Mouse (Mus musculus) mesoderm, embryonic 11.5 days (tissue): ENCODE measurements around the gene Antxr1.

ENCODE experiments used
- DNase-seq: peaks from one replicate; pipeline ENCODE4 v3.0.0-alpha.2; 2012; ENCODE audit warnings: low read depth, low spot score

Gene Antxr1

DNA sequence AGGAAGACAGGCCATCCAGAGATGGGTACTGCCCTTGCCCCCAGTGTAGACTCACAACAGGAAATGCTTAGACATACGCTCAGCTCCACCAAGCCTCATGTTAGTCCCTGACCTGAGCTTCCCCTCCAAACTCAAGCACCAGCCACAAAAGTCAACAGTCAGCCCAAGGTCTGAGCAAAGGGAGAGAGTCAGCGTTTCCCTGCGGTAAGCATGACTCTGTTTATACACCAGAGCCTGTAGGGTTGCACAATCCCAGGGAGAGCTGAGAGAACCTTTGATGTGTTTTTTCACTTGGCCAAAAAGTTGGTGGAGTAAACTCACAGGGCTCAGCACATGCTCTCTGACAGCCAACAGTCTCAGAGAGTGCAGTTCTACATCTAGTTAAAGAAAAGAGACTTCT, 145.9 kb downstream of the Antxr1 start:
- no peak for DNase-seq

DNA sequence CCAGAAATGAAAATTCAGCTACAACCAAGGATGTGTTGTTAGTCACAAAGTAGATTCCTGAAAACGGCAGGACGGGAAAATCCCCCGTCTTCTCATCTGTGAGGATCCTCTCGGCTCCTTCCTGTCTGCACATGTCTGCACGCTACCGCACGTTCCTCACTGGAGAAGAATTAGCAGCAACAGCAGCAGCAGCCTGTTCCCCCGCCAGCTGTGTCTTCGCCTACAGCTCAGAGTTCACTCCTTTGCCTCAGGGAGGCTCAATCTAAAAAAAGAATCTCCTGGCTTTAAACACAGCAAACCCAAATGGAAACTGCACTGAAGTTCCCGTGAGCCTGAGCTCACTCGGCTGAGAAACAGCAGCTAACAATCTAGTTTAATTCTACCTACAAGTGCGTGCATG, 148.6 kb downstream of the Antxr1 start:
- DNase-seq, result no peak

DNA sequence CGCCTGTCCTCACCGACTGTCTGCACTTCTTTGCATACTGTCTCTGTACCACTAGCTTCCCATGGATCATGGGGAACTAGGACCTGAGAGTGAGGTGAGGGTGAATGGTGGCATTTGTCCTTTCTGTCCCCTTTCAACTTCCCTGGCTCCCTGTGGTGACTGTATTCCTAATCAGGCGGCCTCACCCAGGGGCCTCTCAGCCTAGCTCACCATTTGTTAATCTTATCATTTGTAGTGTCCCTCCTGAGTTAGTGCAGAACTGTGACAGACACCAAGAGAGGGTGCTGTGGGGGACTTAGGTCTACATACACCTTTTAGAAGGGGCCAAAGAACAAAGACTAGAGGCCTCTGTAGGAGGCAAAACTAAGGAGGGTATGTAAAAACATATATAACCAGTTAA, 151.2 kb downstream of the Antxr1 start:
- DNase-seq, result no peak

DNA sequence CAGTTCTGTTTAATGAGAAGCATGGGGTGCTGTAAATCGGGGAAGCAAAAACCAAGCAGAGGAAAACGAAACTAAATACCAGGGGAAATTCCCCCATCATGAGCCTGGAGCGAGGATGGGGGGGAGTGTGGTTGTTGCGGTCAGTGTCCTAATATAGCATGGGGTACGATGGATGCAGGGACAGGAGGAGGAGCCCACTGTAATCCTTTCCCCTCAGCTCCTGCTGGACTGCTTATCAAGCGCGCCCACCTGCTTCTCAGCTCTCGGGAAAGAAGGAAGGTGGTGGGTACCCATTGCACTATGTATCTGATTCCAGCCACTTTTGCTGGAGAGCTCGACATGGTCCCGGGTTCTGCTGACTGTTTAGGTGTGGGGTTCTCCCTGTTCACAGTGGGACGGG, 151.6 kb downstream of the Antxr1 start:
- DNase-seq, result no peak

DNA sequence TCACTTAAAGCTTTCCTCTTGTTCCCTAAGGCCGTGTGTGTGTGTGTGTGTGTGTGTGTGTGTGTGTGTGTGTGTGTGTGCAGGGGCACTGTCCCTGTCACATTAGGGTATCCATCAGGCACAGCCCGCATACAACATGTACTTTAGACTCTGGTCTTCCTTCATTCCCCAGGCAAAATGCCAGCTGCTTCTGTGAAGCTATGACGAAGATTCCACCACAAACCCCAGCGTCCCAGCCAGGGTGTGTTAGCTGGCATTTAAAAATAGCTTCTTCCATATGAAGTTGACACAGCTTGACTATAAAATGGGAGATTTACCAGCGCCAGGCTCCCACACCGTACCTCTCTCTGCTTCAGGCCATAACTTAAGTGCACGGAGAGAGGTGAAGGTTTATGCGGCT, 152.5 kb downstream of the Antxr1 start:
- no peak for DNase-seq

DNA sequence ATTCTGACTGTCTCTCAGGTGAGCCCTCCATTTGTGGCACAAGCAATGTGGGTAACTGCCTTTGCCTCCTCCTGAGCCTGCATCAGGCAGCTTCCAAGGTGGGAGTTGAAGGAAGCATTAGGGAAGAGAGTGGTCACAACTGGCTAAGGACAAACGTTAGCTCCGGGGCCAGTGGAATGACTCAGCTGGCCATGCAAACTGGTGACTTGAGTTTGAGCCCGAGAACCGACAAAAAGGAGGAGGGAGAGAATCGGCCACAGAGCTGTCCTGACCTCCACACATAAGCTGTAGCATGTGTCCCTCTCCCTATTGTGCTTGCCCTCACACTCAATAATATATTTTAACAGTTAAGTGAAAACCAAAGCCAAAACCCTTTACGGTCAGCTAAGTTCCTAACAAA, 152.9 kb downstream of the Antxr1 start:
- DNase-seq, result no peak

DNA sequence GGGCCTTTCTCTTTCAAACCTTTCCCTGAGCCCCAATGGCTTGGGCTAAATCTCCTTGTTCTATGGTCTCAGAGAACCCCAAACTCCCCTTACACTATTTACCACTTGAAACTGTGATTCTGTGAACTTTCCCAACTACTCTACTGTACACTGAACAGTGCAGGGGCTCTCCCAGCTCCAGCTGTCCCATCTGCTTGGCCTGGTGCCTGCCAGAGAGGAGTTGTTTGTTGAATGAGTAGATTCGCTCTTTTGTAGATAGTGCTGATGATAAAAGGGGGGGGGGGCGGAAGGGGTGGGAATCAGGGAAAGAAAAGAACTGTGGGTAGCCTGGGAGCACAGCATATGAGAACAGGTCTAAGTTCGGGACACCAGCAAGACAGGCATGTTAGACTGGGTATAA, 164.2 kb downstream of the Antxr1 start:
- DNase-seq, result no peak

DNA sequence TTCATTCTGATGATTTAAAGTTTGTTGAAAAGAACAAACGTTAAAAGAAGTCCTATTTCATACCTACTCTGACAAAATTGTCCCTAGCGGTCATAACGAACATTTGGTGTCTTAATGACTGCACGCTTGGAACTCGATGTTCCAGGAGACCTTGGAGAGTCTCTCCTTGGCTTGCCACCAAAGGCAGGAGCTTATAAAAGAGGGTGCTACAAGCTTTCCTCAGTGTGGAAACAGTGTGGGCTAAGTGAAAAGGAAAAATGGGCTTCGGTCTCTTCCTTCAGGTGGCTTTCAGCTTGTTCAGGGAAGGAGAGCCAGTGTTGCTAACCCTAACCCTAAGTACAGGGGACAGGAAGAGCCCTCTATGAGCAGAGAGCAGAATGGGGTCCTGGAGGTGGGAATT, 164.7 kb downstream of the Antxr1 start:
- DNase-seq, result no peak

DNA sequence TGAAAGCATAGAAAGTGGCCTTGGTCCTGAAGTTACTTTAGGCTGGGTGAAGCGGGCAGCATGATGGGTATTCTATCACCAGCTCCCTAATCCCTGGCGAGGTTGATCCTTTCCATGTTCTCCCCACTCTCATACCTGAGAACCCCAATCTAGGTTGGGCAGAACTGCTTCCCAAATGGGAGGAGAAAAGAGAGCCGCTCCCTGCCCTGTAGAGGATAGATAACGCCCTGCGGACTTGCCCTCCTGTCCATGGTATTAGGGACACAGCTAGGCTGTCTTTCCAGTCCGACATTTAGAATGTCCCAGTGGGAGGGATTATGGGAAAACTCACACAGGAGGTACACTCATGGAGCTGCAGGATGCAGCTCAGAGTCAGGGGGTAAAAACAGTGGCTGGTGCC, 165.3 kb downstream of the Antxr1 start:
- DNase-seq, result no peak

DNA sequence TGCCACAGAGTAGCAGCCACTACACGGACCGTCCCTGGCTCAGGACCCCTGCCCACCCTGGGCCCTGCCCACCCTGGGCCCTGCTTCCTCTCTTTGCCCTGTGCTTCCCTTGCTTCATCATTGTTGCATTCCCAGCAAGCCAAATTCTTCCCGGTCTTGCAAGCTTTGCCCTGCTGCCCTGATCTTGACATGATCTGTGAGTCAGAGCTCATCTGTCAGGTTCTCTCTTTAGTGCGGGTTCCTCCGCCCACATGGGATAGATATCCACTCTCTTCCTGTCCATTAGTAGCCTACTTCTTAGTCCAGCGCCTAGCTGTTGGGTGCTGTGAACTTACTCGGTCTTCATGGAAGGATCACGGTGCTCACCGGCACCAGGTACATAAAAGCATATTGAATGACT, 167.6 kb downstream of the Antxr1 start:
- no peak for DNase-seq

DNA sequence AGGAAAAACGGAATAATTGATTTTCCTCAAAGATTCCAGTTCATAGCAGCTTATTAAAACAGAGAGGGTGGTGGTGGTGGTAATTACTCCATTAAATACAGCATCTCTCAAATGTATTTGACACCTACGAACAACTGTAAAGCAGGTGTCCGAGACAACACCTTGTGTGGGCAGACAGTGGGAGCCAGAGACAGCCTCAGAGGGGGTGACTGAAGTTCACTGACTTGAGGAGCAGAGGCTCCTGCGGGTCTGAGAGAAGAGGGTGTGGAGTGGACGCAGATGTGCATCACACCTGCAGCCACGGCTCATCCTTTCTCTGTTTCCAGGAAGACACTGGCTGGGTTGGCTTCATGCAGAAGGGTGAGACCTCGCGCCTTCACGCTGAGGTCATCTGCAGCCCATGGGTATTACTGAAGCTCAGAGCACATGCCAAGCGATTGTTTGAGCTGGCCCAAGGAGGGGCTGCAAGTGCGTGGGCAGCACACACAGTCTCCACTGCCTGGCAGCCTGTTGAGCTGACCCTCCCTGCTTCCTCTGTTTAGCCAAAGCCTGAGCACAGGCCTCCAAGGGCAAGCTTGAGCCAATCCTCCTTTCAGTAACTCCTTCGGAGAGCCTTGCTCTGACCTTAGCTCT, 168.8 kb downstream of the Antxr1 start:
- DNase-seq, result no peak

DNA sequence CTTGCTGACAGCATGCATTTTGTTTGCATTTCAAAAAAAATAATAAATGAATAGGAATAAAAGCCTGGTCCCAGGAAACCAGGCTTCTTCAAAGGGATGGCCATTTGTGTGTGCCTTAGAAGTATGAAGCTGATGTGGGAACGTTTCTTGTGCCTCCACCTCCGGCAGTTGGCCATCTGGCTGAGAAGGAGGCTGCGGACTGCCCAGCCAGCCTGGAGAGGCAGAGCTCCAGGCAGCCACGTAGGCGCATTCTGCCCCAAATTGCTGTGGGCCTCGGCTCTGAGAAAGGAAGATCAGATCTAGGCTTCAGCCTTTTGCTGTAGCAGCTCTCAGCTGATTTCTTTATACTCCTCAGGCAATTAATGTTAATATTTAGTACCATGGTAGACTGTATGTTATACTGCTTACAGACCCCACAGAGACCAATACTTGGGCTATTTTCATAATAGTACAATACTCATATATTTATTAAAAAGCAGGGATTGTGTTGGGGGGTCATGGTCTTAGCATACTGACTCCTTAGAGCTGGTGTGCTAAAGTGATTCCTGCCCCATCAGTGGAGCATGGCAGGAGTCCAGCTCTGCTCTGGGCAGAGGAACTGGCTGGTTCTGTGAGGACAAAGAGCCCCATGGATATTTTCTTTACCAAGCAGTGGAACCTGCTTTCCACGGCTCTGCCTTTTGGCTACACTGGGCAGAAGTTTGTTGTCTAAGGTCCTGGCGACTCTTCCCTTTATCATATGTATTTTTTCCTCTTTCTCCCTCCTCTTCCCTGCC, 169.9 kb downstream of the Antxr1 start:
- DNase-seq, result no peak

DNA sequence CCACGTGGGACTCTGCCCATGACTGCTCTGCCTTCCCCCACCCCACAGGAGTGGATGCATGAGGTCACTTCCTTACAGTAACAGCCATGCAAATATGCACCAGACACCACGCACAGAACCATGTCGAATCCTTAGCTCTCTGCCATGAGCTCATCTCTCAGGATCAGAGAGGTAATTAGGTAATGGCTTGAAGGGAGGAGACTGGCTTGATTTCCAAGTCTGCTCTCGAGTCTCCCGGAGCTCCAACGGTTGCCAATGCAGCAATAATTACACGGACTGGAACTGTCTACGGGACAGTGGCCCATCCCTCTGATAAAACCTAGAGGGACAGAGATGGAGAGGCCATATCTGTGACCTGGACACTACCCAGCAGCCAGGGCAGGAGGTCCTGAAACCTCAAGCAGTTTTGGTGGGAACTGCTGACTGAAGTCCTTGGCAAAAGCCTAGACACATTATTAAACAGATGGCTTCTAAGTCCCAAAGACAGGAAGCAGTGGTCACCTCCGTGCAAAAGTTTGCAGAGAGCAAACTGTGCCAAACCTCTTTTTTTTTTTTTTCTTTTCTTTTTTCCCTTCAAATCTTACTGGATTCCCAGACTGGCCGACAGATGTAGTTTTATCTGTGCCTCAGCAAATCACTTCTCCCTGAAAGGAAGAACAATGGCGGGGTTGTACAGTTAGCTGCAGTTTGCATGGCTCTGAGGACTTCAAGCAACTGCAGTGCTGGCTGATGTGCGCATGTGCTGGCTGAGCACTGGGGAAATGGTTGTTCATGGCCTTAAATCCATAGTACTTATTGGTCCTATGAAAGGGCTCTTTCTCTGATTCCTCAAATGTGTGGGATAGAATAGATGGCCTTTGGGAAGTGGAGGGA, 174.0 kb downstream of the Antxr1 start:
- DNase-seq, result peak; percentile 16

DNA sequence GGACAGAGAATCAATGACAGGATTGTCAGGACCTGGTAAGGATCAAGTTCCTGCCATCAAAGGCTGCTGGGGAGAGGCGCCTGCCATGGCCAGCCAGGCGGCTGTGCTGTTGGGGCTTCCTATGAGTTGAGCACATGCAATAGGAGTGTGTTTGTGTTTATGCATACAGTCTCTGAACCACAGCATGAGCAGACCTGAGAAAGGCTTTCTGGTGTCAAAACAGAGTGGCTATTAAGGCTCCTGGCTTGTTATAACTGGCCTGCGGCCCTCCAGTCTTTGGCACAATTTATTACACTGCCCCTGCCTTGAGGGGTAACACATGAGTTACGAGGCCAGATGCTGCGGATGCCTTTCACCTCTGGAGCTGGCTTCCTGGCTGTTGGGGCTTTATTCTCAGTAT, 175.4 kb downstream of the Antxr1 start:
- peak; percentile 51 for DNase-seq

DNA sequence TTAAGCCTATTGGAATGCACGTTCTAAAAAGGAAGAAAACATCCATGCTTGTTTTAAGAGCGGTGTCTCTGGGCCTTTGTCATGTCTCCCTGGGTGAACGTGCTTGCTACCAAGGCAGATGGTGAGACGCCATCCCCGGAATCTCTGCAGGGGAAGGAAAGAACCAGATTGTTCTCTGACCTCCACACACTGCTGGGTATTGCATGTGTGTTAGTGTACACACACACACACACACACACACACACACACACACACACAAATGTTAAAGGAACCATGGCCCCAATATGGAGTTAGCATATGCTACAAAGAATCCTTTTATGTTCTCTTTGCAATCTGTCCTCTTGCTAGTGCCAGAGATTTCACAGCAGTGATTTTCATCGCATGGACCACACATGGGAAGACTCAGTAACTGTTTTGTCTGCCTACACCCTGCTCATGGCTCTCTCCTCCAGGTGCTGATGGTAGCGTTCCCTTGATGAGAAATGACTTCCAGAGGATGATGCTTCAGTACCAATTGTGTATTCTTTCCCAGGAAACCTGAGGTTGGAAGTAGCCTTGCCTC, 177.5 kb downstream of the Antxr1 start:
- no peak for DNase-seq

DNA sequence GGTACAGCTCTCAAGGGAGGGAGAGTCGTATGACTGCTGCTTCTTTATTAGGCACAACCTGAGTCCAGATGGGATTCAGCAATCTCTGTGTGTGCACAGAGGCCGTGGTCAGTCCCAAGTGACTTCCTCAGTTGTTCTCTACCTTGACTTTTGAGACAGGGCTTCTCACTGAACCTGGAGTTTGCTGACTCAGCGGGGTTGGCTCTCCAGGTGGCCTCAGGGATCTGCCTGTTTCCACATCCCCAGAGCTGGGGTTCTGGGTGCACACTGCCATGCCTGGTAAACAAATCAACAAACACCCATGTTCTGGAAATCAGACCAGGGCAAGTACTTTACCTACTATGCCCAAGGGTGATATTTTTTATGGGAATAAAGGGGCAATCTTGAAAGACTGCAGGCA, 181.8 kb downstream of the Antxr1 start:
- no peak for DNase-seq

DNA sequence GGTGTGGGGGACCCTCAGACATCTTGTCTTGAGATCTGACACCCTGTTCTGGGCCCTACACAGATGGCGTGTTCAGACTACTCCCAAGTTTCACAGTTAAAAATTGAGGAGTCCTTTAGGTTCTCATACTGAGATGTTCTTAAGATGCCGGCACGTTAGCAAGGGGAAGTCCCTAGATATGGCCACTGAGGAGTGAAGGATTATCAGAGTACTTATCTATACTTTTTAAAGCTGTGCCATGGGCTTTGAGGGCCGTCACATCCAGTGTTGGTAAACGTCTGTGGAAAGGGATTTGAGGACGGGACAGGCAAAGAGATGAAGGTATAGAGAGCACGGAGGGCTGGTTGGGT, 182.4 kb downstream of the Antxr1 start:
- DNase-seq, result no peak

DNA sequence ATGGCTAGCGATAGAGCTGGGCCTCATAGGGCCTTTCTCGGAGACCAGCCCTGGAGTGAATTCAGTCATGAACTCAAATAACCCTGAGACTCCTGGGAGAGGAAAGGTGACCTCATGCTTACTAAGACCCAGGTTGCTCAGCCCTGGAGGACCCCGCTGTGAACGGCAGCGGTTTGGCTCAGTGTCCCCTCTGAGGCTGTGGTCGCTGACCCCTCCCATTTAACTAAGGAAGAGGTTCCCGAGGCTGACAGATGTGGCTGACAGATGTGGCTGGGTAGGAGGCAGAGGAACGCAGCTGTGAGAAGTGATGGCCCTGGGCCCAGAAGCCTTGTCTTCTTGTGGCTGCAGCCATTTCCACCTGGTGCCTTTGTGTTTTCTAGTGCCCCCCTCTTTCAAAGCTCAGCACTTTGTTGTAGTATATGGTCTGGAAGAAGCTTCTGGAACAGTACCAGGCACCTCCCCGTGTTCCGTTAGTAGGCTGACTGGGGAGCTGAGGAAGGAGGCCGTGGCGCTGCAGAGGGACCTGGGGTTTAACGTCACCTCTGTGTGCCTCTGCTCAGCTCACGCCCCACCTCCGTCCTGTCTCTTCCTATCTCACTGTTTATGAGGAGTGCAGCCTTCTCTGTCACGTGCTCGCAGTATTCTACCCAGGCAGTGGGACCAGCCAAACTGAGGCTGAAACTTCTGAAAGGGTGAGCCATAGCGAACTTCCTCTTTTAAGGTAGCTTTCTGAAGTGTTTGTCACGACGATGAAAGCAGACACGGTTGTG, 183.0 kb downstream of the Antxr1 start:
- no peak for DNase-seq

DNA sequence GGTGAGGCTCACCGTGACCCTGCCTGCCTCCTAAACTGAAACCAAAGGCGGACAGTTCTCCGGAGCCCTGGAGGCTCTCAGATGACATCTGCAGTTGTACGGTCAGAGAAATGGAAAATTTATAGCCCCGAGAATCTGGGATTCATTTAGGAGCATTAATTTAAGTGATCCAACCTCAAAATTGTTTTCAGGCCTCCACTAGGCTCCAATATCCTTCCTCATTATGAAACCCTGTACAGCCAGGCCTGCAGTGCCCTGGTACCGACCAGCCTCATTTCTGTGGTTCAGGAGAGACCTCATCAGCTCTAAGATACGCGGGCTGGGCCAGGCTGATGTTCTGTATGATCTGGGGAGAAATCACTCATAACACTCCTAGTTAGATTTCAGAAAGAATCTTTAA, 184.2 kb downstream of the Antxr1 start:
- DNase-seq, result peak; percentile 14

DNA sequence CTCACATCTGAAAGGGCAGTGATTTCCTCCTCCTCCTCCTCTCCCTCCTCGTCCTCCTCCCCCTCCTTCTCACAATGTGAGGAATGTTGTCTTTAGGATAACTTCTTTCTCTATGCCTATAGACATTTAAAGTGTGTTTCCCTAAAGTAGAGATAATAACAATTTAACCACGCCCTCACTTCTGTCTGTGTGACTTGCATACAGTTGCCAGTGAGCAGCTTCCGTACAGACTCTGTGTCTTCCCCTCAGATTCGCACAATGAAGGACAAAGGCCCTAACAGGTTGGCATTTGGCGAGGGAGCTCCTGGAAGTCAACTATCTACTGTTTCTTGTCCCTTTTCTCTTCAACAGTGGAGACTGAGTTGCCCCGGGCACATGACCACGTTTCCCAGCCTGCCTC, 185.2 kb downstream of the Antxr1 start:
- no peak for DNase-seq

DNA sequence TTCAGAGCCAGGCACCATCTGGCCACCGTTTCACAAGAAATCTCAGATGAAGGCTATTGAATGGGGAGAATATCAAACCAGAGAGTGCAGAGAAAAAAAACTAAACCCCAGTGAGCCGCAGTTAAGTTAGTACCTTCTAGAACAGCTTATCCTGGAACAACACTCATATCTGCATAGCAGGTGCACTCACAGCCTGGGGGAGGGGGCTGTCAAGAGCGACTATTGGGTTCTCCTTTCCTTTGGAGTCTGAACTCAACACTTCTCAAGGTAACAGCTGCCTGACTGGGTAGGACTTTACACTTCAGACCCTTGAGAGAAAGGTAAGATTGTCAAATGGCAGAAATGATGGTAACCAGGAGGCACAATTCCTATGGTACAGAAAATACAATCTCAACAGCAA, 187.7 kb downstream of the Antxr1 start:
- no peak for DNase-seq

DNA sequence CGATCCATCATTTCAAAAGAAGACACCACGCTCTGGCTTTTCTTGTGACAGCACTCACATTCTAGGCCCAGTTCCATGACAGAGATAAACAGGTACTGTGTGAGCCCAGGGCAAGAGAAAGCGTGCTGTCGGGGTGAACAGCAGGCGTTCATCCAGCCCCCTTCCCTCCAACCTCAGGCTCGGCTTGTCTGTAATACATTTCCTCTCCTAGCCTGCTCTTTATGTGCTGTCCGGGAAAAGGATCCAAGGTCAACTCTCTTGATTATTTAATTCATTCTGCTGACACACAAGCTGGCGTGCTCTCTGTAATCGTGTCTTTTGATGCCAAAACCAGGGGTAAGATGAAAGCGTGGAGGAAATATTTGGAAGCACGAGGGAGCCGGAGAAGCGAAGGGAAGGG, 192.0 kb downstream of the Antxr1 start:
- DNase-seq, result no peak
